Mouse (Mus musculus) brain, embryonic 14.5 days (tissue): Measurements from ENCODE around the gene Dhx15.

Experiments used
- CTCF ChIP-seq: fragments of 200-500 bp; IDR thresholded peaks from 2 replicates; pipeline ENCODE4 v1.5.1; 2012; ENCODE audit warnings: inconsistent platforms, mild to moderate bottlenecking, moderate library complexity, borderline replicate concordance; ENCODE audit not compliant: insufficient read depth, insufficient read length; ENCODE audit errors: extremely low read depth
- POLR2A ChIP-seq: fragments of 200-500 bp; IDR thresholded peaks from 2 replicates; pipeline ENCODE4 v1.6.1; 2012; ENCODE audit warnings: mild to moderate bottlenecking, inconsistent platforms, borderline replicate concordance; ENCODE audit not compliant: poor library complexity, insufficient read depth, insufficient read length, severe bottlenecking; ENCODE audit errors: extremely low read depth

- TF ChIP-seq CTCF (no peak), POLR2A (no peak)
These were observed 54.7 kb downstream of the Dhx15 start for GRCm38 (mm10) chr5:52135460-52136141.
